Mouse (Mus musculus) hindlimb bud, embryonic 11.5 days (tissue): ENCODE data around the gene Adgrb2.

Source experiments
- DNase-seq: peaks from one replicate; pipeline ENCODE4 v3.0.0-alpha.2; 2012; ENCODE audit warnings: low read depth, low spot score; ENCODE audit errors: extremely low spot score

Adgrb2 gene

DNA sequence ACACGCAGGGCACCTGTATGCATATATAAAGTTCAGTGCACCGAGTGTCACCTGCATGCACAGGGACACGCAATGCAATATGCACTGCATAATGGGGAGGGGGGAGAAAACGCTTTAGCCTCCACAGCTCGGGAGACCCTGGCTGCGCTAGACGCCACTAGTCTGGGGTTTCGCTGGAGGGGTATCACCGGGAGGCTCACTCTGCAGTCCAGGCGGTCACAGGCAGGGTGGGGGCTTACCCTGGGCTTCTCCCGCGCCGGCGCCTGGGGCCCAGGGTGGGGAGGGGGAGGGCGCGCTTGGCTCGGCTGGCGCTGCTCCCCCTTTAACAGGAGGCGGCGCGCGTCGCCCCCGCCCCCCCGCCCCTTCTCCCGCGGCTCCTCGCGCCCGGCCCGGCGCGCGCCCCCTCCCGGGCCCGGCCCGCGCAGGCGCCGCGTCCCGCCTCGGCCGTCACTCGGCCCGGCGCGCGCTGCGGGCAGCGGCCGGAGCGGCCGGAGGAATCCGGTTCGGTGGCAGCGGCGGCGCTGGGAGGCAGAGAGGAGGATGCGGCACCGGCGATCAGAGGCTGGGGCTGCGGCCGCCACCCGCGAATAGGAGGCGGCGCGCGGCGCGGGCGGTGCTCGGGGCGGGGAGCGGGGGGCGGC lies at the start of gene Adgrb2:
Gene Adgrb2, plus strand, starts transcription at position 450 of the 641 bp plus-strand sequence.
- DNase-seq = no peak

DNA sequence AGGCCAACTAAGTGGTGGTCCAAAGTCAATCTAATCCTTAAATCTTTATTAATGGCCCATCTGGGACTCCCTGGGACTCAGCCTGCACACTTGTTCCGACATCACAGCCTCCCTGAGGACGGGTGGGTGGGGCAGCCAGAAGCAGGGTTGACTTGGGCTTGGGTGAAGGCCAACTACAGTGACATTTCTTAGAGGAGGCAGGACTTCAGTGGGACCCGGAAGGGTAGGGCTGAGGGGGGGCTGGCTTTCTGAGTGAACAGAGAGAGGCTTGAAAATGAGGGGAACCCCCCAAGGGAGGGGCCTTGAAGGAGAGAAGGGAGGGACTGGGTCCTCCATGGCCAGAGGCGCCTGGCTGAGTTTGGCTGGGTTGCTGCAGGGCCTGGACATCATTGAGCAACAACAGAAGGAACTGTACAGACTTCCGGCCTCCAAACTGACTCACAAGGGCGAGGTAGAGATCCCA lies 33.3 kb upstream of the Adgrb2 start:
- no peak for DNase-seq

DNA sequence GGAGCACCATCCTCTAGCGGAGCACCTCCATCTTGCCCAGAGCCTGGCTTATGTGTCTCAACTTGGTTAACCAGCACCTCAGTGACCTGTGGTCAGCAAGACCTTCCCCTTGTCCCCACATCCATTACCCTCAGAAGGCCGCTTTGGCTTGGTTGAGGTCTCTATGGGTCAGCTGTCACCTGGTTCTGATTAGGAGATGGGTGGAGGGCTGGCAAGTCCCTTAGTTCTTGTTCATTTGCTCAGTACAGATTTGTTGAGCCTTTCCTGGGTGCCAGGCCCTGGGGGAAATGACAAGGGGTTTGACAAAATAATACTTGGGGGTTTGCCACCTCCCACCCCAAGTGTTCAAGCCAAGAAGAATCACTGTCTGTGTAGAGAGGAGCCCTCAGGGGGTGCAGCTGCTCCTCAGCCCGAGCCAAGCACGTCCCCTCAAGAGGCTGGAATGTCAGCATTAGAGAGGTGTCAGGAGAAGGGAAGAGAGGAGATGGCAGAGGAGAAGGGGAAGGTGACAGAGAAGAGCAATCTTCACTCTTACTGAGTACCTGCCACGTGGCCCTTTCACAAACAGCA lies 32.3 kb upstream of the Adgrb2 start:
- DNase-seq = no peak

DNA sequence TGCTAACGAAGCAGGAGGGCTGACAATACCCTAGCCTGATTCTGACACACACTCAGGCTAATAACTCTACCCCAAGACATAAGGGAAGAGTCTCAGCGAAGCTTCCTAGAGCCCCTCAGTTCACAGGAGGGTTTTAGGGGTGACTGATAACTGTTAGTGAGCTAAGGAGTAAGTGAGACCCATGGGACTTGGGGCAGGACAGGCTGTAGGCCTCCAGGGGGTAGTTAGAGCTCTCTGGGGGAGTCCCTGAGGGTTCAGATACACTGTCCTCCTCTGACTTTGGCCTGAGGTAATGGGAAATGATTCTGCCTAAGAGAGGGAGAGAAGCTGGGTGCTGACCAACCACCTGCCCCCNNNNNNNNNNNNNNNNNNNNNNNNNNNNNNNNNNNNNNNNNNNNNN lies 30.1 kb upstream of the Adgrb2 start:
- no peak for DNase-seq

DNA sequence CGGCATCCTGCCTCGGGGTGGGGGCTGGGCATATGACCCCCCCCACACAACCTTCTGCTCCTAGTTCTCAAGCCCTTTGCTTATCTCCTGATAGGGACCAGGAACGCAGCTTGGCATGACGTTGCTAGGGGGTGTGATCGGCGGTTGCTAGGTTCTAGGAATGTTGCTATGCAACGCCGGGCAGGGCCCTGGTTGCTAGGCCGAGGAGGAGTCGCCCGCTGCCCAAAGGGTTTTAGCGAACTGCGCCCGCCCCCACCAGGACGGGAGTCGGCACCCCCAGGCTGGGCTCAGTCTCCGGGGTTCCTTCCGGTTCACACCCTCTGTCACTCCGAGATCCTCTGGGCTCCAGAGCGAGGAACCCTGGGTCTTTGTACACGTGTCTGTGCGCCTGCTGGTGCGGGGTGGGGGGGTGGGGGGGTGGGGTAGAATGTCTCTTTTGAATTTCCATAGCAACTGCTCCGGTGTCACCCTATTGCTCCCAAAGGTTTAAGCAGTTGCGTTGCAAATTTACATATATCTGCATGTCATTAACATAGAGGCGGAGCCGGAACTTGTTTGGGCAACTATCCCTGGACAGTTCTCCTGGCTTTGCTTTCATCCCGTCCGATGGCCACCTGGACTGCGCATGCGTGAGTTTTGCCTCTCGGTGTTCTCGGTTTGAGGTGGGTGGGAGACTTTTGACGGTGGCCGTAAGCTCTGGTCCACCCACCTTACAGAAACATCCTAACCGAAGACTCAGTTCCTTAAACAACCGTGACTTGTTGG lies 24.3 kb upstream of the Adgrb2 start:
- DNase-seq = no peak

DNA sequence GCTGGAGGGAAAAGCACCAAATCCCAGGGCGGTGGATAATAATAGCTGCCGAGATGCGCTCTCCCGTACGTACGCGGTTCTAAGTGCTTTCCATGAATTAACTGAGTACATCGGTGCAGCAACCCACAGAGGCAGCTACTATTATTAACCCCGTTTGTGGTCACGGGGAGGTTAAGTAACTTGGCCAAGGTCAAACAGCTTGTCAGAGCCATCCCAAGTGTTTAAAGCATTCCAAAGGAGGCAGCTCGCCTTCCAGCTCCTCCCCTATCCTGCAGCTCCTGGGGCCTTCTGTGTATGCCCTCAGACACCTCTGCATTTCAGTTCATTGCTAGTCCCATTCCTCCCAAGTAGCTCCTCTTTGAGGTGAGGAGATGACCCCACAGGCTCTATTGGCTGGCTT lies 19.4 kb upstream of the Adgrb2 start:
- no peak for DNase-seq

DNA sequence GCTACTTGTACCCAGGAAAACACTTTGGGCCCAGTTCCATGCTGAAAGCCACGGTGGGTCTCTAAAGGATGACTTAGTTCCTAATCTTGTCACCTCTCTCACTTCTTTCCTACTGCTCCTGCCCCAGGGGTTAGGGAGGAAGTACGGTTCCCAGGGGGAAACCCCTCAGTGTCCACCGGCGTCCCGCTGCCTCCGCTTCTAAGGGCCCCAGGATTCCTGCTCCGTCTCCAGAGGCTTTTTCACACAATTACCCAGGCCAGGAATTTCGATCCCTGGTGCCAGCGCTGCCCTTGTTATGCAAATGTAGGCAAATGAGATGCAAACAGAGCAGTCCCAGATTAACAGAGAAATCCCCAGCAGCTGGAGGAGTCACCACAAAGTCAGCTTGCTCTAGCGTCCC lies 18.5 kb upstream of the Adgrb2 start:
- no peak for DNase-seq

DNA sequence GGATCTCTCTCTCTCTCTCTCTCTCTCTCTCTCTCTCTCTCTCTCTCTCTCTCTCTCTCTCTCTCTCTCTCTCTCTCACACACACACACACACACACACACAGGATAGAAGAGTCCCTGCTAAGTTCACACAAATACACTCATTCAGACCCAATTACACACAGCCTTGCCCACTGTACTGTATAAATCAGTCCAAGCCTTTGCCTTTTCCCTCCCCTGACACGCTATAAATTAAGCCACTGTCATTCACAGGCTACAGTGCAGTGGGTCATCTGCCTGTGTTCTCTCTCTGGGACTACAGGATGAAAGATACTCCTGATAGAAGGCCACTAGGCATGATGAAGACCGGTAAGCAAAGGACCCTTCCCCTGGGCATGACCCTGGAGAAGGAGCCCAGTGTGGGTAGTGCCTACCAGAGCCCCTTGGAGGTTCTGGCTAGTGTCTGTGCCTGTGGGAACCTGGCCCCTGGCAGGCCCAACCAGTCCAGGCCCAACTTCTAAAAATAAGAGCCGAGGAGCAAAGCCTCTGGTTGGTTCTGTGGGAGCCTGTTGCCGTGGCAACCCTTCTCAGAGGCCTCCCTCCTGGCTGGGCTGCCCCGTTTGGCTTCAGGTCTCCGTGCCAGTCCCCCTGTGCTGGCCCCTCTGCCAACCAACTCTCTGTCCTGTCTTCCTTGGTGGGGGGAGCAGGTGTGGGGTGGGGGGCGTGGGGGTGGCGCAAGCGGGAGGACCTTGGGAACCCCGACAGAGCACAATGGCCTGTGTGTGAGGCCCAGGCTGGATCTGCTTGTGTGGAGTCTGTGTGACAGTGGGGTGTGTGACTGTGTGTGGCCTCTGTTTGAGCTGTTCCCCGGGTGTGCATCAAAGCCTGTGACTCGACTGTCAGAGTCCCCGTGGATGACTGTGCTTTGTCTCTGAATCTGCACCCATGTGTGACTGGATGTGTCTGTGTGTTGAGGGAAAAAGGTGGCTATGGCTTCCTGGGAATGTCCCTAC lies 17.4 kb upstream of the Adgrb2 start:
- no peak for DNase-seq

DNA sequence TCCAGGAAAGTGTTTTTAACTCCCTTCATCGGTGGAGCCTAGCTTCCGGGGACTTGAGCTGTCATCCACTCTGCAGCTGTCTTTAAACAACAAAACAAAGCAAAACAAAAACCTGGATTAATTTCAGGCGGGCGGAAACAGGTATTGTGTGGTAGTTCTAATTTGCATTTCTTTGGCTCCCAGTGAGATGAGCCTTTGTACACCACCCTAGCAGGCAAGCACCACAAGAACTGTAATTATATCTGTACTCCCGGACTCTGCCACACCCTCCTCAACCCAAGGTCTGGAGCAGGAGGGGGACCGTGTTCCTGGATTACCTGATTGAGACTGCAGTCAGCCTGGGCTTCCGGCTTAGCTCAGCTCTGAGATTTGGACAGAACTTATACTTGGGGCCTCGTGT lies 14.5 kb upstream of the Adgrb2 start:
- no peak for DNase-seq

DNA sequence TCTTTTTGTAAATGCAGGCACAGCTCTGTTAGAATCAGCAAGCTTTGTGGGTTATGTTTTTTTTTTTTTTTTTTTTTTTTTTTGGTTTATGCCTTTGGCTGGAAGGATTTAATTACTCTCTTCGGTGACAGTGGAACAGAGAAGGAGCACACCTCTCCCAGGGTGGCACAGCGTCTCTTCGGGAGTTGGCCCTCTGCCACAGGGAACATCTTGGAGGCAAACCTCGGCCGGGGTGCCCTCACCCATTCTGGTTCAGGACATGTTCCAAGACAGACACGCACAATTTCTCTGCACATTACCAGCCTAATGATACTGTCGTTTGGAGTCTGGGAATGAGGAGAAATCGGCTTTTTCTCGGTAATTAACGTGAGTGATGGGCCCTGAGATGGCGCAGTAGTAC lies 13.8 kb upstream of the Adgrb2 start:
- no peak for DNase-seq

DNA sequence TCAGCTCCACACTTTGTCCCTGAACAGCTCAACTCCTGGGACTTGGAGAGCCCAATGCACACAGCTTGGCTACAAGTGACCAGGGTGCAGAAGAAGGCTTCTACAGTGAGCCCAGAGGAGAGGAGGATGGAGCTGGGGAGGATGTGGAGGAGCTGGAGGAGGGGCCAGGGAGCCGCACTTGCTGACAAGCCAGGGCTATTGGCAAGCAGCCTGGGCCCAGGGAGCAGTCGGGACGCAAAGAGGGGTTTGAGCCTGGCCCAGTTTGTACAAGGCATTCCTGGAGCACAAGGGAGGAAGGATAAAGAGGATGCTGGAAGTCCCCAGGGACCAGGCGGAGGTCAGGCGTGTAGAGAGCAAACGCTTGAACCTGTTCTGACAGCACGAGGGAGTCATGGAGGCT lies 12.7 kb upstream of the Adgrb2 start:
- no peak for DNase-seq

DNA sequence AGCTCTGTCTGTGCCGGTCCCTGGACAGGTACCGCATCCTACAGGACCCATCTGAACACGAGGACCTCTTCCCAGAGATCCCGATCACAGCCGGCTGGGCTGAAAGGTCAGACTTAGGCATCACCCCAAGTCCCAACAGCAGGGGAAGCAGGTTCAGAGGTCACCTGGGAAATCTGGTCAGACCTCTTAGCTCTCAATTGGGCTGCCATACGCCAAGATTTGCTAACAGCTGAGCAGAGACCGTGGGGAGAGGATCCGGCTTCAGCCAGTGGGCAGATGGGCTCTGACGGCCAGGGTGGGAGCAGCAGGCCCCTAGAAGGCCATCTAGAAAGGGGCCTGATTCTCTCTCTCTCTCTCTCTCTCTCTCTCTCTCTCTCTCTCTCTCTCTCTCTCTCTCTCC lies 10.4 kb upstream of the Adgrb2 start:
- DNase-seq = no peak

DNA sequence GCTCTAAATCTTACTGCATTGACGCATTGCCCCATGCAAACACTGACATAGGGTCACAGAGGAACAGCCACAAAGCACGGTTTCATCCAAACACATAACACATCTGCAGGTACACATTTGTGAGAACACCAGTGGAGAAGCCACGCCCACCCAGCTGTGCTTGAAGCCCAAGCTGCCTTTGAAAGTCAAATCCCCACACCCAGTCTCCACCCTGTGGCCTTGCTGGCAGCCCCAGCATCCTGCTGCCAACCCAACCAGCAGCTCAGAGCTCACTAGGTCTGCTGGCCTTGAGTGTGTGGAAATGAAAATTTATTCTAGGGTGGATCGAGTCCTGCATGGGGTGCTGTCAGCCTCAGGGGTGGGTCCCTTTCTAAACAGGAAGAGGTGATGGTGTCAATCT lies 7.4 kb upstream of the Adgrb2 start:
- DNase-seq = no peak

DNA sequence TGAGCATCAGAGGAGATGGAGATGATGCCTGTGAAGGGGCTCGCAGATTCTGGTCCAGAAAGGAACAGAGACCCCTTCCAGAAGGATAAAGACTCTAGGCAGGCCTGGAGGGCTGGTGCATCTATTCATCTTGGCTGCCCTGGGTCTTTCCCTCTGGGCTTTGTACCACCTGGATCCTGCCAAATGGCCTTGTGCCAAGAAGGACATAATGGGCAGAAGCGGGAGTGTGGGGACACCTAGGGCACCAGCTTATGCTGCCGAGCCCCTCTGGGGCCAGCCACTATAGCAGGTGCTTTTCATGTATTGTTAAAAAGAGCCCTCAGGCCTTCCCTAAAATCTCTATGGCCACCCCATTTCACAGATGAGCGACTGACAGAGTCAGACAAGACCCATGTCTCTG lies 6.4 kb upstream of the Adgrb2 start:
- DNase-seq = no peak

DNA sequence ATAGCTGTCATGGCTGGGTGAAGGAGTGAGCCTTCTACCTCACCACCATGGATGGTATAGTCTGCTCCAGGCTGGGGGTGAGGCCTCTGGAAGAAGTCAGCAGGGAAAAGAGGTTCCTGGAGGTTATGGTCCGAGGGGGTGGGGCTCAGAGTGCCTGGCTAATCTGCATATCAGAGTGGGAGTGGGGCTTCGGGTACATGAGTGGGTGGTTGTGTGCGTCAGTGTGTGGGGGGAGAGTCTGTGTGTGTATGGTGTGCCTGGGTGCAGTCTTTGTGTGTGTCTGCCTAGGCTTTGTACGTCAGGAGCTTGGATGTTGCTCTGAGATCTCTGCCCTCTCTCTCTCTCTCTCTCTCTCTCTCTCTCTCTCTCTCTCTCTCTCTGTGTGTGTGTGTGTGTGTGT lies 5.7 kb upstream of the Adgrb2 start:
- no peak for DNase-seq

DNA sequence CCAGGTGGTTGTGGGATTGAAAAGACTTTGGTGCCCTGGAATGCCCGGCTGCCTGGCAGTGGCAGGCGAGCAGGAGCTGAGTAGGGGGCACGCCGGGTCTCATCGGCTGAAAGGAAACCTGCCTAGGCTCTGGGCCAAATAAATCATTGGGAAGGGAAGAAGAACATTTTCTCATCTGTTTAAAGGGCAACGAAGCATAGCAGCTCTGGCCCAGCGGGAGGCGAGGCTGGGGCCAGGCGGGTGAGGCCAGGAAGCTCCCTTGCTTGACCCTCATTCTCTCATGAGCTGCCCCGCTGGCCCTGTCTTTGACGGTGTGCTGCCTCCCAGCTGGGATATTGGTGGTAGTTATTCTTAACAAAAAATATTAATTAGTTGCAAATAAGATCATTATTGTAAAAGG lies 3.0 kb upstream of the Adgrb2 start:
- DNase-seq = no peak

DNA sequence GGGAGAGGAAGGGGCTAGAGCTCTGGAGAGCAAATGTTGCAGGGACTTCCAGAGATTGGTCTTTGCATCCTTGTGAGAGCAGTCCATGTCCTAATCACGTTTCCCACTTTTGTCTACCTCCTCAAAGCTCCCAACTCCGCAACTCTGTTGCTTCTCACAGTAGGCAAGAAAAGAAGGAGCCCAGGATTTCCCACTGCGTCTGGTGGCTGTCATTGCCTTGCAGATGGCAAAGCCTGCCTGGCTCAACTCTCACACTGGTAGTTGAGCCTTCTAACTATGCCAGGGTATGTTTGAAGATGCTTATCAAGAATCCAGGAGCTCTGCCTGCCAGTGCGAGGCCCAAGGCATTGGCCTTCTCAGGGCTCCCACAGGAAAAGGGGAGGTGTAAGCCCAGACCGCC lies 1.6 kb upstream of the Adgrb2 start:
- no peak for DNase-seq

DNA sequence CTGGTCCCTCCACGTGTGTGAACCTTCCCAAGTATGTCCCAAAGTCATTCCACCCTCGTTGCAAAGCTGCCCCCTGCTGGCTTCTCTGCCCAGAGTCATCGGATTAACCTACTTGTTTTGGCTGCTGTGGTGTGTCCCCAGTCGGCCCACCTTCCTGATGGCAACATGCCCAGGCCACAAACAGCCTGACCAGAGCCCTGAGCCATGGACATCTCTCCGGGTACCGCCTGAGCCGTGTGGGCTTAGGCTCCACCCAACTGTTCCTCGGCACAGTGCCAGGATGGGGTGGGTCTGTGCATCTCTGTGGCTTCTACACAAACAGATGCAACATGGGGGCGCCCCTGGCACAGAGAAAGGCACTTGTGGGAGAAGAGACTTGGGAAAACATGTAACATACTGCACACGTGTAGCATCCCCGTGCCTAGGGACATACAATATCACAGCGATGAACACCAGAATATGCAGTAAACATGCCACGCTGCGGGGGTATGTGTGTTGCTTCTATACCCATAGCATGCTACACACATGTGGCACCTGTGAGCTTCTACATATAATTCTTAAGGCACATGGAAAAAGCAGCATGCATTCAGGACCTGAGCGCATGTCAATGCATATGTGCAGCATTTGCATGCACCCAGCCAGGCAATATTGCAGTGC lies 778 bp upstream of the Adgrb2 start:
- no peak for DNase-seq

DNA sequence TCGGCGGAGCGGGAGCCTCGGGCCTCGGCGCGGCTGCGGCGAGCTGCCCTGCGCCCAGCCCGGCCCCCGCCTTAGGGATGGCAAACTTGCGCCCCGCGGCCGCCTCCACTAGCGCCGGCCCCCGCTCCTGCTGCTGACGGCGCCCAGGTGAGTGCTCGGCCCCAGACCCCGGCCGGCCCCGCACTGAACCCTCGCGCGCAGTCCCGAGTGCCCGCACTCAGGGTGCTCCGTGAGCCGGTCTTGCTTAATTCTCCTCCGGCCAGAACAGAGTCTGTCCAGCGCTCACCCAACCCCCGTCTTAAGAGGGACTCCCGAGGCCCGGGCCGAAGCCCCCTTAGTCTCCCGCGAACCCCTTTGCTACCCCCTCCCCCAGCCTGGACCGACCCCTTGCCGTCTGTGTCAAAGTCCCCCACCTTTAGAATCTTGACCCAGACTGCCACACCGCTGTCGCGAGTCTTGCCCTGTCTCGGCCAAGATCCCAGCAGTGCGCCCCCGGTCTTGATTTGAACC lies 546 bp downstream of the Adgrb2 start:
- no peak for DNase-seq

DNA sequence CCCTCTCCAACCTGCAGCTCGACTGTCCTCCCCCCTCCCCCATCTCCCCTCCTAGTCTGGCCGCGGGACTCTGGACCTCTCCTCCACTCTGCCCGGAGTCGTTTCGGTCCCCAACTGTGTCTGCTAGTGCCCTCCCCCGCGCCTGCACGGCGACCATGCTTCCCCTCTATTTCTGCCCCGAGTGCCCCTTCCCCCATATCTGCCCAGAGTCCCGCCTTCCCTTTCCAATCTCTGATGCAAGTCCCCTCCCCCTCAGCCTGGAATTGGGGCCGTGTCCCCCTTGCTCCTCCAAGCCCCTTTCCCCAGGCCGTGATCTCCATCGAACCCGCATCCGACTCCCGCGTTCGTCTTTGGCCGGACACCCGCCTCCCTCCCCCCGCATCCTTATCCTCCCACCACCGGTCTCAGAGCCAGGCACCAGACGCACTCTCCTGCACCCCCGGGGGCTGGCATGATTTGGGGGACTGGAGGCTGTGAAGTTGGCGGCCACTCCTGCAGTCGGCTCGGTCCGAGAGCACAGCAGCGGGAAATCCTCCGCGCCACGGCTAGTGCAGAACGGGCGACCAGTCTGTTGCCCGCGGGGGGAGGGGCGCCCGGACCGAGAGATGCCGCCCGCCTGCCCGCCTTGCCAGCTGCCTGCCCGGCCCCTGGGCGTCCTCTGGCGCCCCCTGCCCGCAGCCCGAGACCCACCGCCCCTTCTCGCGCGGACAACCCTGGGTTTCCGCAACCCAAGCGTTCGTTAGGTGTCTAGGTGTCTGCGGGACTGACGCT lies 1.2 kb downstream of the Adgrb2 start:
- no peak for DNase-seq
